Mouse (Mus musculus) common myeloid progenitor, adult 5-6 weeks (primary cell): ENCODE measurements around the gene Ofcc1. TPM values are rescaled to one million over a fixed set of nuclear protein-coding genes. Genes with fewer than 3 reads are reported as not detected.

Experiments used
- ATAC-seq: replicated peaks from 2 replicates; pipeline ENCODE4 v1.8.0; 2016; ENCODE audit warnings: low read depth, mild to moderate bottlenecking, moderate TSS enrichment, inconsistent platforms; ENCODE audit not compliant: poor library complexity, severe bottlenecking
- total RNA-seq: library from RNA; stranded (forward); fragments of 200-1000, 187-1606 nt; gene quantifications from 2 replicates; pipeline ENCODE4 v1.2.3, GENCODE M21; 2017

The Ofcc1 gene
- total RNA-seq, 1 experiment from 2014 or later = 2.0 TPM

- no peak for ATAC-seq
Observed at GRCm38 (mm10) chr13:40263087-40263807, 98.0 kb downstream of the Ofcc1 start.

GRCm38 (mm10) chr13:40258757-40259156 is 102.5 kb downstream of the Ofcc1 start:
- ATAC-seq = no peak

GRCm38 (mm10) chr13:40243821-40244220 is 117.4 kb downstream of the Ofcc1 start:
- ATAC-seq = no peak

DNA sequence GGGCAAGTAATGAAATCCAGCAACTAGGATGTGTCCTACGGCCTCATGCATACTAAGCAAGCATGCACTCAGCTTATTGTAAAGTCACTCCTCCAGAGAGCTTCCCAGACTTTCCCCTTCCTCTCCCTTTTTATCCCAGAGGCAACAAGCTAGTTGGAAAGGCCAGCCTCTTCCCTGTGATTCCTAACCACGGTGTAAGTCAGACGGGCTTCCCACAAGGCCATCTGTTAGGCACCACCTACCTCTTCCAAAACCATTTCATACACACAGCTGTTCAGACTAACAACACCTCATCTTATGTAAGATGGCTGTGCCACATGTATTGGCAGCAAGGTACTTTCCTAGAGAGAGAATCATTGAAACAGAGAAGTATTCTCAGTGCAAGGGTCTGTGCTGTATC is 124.9 kb downstream of the Ofcc1 start:
- ATAC-seq = no peak

DNA sequence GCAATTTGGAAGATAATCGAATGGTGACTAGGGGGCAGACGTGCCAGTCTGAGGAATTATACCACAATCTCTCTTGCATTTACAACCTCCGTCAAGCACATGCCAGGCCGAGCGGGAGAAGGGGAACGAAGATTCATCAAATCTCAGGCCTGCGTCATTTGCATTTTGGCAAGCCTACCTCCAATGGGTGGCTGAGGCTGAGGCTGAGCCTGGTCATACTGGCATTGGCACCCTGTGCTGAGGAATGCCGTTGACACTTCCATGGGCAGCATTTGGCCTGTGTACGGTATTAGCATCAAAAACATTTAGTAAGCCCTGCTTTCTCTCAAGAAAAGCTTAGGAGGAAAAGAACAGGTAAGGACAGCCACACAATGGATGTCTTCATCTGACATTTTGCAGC is 152.9 kb downstream of the Ofcc1 start:
- no peak for ATAC-seq

GRCm38 (mm10) chr13:40181786-40182185 is 179.5 kb downstream of the Ofcc1 start:
- ATAC-seq = no peak

- ATAC-seq = no peak
Observed at GRCm38 (mm10) chr13:40171775-40172174, 189.5 kb downstream of the Ofcc1 start.

DNA sequence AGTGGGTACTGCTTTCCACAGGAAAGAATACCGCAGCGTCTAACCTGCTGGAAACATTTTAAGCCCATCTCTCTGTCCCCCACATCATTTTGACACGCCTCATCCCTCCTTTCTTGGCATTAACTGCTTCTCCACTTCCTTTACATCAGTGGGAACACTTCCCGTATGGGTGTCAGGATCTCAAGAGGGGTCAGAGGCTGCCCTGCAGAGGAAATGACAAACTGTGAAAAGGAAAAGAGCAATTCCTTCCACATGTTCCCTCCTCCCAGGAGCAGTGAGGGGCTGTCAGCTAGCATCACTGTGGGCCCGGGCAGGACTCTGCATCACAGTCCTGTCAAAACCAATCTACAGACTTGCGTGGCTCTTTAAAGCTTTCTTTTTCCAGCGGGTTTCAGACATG is 193.4 kb downstream of the Ofcc1 start:
- no peak for ATAC-seq

DNA sequence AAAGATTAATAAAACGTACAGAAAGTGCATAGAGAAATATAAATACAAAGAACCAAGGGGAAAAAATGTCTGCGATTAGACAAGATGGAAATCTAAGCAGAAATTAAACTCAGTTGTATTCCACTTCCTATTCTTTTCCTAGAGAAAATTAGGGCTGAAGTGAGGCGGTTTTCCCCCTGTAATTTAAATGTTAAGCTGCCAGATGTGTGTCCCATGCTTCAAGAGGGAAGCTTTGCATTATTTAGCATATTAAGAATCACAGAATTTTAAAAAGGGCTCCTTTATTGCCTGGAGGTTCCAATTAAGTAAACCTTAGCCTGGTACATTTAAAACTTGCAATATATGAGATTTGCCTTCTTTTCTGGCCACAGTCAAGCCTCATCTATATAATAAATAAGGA is 205.8 kb downstream of the Ofcc1 start:
- ATAC-seq = no peak

GRCm38 (mm10) chr13:40139906-40140305 is 221.3 kb downstream of the Ofcc1 start:
- no peak for ATAC-seq

DNA sequence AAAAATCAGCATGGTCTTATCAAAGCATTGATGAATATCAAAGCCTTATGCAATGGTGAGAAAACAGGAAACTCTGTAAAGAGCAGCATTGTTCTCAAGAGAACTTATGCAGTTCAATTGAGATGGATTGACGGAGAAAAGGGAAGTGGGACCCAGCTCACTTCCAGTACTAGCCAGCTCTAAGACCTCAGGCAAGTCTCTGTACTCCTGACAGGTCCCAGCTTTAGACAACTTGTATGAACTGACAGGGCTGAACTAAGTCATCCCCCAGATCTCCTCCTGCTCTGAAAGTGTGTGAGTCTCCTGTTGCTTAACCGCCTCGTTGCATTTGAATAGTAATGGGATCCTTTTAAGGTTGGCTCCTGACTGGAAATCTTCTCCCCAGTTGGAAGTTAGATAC is 225.2 kb downstream of the Ofcc1 start:
- ATAC-seq = peak; percentile 42; the same call in 1 of the 2 replicates

- no peak for ATAC-seq
Observed at GRCm38 (mm10) chr13:40135670-40136069, 225.6 kb downstream of the Ofcc1 start.

DNA sequence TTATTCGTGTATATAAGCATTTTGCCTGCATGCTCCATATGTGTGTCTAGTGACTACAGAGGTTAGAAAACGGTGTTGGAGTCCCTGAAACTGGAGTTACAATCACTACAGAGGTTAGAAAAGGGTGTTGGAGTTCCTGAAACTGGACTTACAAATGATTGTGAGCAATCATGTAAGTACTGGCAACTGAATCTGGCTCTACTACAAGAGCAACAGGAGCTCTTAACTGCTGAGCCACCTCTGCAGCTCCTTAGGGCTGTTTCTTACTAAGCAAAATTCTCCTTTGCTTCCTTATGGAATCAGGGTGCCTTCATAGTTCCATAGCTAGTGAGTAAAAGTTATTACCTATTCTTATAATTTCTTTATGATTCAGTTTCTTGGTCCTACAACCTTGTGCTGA is 237.4 kb downstream of the Ofcc1 start:
- no peak for ATAC-seq

- ATAC-seq = no peak
Observed at GRCm38 (mm10) chr13:40112336-40112735, 248.9 kb downstream of the Ofcc1 start.

DNA sequence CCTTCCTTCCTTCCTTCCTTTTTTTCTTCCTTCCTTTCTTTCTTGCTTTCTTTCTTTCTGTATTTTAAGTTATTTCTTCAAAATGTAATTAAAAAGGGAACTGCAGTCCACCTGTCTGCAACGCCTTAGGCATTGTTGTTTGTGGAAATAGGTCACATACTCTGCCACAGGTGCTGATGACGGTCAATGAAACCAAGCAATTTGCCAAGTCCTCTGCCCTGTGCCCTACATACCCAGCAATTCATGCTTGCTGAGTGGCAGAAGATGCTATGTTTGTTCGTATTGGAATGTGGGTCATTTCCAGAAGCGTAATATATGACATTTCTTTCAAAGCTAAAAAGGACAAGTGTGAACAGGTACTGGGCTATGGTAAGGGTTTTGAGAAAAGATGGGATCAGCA is 285.0 kb downstream of the Ofcc1 start:
- ATAC-seq = no peak

- ATAC-seq = no peak
Observed at GRCm38 (mm10) chr13:40074850-40075416, 286.3 kb downstream of the Ofcc1 start.

DNA sequence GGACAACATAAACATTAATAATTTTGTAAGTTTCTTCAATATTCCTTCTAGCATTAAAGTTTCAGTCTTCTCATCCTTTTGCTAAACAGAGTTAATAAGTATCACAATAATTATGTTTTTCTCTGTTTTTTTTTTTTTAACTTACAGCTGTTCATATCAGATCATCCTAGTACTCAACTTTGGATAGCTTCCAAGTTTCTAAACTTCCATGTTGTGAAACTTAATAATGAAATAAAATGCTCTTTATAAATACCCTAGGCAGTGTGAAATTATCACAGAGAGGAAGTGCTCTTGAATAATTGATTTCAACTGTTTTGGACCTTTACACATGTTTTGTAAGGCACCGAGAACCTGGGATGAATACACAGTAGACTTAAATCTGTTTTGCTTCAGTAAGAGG is 291.2 kb downstream of the Ofcc1 start:
- ATAC-seq = no peak

DNA sequence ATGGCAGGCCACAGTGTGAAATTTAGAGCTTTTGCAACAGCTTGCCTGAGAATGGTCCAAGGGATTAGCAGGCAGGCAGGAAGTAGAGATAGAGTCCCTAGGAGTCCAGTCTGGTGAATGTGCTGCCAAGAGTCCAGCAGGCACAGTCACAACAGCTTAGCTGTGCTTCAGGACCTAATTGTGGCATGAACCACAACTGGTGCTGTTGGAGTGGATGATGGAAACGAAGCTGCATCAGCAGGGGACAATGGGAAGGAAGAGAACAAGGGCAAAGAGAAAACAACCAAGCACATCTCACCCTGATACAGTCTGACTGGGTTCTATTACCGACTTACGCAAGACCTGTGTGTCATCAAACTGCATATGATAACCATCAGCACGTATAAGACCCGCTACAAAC is 300.0 kb downstream of the Ofcc1 start:
- ATAC-seq = no peak

GRCm38 (mm10) chr13:40037881-40038280 is 323.4 kb downstream of the Ofcc1 start:
- no peak for ATAC-seq

GRCm38 (mm10) chr13:40036981-40037765 is 324.1 kb downstream of the Ofcc1 start:
- no peak for ATAC-seq

DNA sequence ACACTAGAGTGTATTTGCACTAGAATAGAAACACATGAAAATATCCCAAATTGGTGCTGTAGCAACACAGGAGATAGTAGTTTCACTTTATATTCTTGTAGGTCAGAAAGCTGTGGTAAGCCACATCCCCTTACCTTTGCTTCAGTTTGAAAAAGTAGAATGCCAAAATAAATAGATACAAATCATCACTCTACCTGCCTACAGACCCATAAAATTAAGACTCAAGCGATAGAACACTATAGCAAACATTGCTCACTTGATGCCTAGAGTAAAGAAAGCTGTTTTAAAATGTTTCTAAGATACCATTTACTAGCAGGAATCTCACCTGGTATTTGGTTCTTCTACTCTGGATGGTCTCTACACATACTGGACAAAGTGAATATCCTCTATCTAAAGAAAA is 331.8 kb downstream of the Ofcc1 start:
- ATAC-seq = no peak
